Mouse (Mus musculus) ovary, postnatal 36 days (tissue): Measurements from ENCODE around the gene Gcnt2.
"Not testable (repeated sequence)": the region's sequence is repeated elsewhere in the genome, so short reads cannot be mapped to it uniquely, and the experiment has no call there.

Experiments used
- DNase-seq: peaks from one replicate; pipeline ENCODE4 v3.0.0; 2022; ENCODE audit warnings: low spot score, mixed read lengths

Gcnt2 gene

DNA sequence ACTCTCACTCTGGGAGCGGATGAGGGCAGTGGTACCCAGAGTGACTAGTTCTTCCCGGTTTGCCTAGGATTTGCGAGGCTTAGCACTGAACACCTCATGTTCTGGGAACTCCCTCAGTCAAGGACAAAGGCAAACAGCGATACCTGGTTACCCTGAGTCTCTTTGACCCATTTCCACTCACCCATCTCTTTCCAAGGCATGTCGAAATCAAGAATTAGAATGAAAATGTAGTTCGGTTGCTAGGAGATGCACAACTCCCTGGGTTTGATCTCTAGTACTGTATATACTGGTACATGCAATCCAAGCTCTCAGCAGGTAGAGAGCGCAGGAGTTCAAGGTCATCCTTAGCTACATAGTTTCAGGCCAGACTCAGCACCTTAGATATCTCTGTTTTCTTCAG, 47.0 kb downstream of the Gcnt2 start:
- DNase-seq, result no peak

DNA sequence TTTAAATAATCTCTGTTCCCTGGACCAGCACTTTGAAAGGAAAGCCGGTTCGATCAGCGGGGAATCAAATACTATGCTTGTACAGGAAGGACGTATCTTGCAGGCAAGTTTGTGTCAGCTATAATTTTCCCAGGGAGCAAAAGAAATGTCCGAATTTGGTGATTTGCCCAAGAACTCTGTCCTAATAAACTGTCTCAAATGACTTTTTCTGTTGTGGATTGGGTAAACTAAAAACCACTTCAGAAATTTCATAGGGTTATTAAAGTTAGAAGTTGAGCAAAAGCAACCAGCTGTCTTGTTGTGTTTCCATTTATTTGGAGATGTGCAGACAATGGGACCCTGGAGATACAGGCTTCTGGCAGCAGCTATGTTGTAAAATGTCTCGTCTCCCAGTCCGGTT, 47.7 kb downstream of the Gcnt2 start:
- no peak for DNase-seq

DNA sequence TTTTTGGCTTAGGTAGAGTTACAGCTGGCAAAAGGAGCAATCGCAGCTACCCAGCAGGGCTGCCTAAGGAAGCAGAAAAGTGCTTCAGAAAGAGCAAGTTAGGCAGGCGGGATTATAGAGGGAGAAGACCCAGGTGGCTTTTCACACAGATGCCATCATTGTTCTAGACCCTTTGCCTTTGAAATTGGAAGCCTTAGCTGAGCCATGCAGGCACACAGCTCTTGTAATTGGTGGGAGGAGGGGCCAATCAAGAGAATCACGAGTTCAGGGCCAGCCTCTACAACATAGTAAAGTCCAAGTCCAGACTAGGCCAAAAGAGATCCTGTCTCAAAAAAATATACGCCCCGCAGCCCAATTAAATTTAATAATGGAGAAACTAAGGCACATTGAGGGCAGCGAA, 48.5 kb downstream of the Gcnt2 start:
- DNase-seq, result no peak

DNA sequence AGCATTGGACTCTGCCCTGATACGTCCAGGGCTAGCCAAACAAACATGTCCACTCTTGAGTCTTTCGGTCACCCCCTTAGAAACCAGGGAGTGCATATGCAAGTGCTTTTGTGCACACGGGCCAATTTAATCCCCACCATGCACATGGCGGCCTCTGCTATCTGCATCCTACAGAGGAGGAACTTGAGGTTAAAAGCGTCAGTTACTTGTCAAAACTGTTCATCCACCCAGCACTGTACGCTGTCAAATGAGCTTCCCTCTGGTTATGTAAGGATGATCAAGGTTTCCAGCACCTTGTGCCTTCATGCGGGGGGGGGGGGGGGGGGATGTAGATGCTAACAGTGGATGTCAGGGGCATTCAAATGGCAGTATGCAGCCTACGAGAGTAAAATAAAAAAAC, 49.5 kb downstream of the Gcnt2 start:
- no peak for DNase-seq

DNA sequence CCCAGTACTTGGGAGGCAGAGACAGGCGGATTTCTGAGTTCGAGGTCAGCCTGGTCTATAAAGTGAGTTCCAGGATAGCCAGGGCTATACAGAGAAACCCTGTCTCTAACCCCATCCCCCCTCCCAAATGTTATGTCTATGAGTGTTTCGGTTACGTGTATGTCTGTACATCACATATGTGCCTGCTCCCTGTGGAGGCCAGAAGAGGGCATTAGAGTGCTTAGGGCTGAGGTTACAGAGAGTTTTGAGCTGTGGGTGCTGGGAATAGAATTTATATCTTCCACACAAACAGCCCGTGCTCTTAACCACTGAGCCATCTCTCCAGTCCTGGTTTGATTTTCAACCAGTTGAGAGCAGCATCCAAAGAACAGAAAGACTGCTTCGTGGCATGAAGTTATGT, 50.5 kb downstream of the Gcnt2 start:
- no peak for DNase-seq

DNA sequence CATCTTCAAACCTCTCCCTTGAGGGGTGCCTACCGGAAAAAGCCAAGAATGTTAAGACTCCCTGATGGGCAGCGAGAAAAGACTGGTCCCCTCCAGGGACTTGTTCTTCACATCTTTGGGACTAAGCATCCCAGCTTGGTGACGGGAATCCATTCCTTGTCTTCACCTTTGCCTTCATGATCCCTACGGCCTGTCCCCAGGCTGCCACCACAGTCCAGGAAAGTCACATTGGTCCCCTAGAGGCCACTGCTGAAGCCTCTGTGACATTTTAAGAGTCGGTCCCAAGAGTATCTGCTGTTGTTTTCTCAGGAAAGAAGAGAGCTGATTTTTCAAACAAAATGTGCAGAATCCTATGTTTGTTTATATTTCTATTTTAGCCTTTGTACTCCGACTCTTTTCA, 52.4 kb downstream of the Gcnt2 start:
- no peak for DNase-seq

DNA sequence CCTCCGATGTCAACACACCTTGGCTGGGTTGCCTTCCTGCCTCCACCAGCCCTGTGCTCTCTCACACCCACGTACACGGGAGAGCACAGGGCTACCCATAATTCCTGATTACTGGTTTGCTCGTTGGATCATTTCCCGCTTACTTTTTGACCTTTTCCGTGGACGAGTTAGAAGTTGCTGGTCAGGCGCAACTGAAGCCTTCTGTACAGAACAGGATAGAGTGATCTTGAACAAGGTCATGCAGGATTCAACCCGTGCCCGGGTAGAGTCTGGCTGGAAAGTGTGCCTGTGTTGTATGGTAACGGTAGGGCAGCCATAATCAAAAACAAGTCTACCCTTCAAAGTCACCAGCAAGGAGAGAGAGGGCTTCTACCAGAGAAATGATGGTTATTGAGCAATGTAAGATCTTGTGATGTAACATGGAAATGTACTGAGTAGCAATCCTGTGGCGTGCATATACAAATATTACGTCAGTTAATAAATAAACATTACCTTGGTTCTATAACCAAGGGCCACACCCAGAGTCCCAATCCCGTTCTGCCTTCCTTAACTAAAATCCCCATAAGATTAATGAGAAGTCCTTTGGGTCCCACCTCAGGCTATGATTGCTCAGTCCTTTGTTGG, 54.0 kb downstream of the Gcnt2 start:
- DNase-seq, result no peak

DNA sequence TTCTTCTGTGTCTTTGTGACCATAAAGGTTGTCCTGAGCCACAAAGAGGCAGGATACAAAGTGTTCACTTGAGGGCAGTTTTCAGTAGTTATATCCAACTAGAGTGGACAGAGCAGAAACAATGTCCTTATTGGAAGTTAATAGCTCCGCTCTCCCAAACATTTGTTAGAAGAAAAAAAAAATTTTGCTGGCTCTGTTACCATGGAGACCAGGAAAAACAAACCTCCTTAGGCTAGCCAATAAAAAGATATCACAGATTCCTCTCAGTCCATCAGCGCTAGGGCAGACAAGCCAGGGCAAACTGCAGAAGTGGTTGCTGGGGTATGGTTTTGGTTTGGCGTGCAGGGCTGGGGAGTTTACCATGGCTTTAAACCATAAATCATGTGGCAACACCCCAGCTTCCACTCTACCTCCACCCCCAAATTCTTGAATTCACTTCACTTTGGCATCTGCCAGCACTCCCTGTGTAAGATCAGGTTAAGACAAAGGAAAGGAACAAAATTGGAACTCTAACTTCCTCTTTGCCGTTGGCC, 54.6 kb downstream of the Gcnt2 start:
- peak; percentile 8 for DNase-seq

DNA sequence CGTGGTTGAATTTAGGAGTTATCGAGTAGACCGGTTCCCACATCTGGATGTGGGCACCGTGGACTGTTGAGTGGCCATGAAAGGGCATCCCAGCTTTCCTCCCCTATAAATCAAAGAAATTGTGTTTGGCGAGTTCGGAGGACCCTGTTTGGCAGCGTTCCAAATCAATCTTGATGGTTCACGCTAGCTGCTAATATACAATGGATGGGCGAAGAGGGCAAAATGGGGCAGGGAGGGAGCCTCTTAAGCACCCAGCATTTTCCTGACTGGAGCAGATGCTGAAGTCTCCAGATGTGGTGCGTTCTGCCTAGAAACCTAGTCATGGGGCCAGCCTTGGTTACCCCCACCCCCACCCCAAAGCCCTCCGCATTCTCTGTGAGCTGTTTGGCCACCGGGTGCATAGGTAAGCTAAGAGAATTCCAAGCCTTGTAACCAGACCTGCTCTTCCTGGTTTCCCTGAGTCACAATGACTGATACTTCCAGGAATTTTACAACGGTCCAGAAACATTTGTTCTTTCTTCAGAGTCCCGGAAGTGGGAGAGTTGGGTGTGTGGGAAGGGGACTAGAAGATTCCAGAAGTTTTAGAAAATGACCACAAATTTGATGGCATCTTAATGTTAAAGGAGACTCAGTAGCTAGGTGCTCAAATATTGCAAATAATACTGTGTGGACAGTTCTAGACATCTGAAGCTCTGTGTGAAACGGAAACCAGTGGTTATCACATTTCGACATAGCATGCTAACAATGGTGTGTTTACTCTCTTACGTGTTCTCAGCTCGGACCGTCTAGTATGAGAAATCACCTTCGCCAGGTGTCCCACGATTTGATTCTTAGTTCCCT, 57.0 kb downstream of the Gcnt2 start:
- no peak for DNase-seq

DNA sequence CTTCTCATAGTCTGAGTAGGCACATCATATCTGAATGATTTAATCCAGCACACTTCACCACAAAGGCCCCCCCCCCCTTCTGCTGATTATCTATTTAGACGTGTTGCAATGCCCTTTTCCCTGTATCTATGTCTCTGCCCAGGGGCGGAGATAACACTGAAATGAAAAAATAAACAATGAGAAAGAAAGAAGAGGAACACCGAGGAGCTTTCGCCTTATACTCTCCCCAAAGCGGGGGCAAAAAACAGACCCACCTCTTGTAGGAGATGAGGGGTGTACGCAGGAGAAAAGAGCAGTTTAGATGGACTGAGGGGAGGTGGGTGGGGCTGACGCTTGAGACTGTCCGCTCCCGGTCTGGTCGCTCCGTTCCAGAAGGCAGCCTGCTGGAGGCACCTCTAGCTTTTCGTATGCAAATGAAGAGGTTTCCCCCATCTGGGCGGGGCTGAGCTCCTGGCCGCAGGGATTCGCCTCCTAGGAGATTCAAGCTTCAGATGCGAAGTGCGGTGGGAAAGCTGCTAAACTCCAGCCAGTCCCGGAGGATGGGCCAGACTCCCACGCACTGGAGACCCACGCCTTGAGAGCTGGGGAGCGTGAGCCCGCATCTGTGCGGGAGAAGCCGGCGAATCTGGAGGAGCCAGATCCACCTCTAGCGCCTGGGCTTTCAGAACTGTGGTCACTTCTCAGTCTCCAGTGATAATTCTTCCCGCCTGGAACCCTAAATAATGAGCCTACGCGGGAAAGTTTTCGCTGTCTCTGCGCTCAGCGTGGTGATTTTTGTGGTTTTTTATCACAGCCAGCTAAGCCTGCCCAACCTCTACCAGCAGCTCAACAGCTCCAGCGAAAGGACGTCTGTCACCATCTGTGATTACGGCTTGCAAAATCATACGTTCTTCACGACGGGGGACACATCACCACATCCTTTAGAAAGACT, 57.9 kb downstream of the Gcnt2 start:
- peak; percentile 64 for DNase-seq

DNA sequence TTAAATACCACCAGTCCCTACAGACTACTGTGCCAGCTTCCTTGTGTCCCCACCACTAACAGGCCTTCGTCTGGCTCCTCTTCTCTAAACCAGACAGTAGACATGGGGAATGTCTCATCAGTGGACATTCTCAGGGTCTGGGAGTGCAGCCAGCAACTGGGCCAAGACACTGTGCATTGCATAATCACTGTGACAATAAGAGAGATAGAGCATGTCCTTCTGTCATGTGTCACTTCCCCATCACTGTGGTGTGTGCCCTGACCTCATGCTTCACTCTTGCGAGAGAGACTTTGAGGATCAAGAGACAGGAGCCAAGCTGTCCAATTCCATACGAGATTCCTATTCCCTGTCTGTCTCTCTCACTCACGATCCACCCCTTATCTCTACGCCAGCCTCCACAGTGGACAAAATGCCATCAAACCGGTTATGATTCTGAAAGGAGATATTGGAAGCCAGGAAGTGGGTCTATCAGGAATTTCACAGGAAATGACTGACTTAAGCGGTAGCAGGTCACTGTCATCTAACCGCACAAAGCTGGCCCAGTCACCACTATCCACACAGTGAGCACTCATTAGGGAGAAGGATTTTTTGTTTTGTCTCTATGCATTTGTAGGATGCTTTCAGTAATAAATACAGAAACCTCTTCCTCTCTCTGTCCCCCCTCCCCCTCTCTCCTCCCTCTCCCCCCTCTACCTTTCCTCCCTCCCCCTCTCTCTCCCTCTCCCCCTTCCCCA, 61.9 kb downstream of the Gcnt2 start:
- peak; percentile 13 for DNase-seq

DNA sequence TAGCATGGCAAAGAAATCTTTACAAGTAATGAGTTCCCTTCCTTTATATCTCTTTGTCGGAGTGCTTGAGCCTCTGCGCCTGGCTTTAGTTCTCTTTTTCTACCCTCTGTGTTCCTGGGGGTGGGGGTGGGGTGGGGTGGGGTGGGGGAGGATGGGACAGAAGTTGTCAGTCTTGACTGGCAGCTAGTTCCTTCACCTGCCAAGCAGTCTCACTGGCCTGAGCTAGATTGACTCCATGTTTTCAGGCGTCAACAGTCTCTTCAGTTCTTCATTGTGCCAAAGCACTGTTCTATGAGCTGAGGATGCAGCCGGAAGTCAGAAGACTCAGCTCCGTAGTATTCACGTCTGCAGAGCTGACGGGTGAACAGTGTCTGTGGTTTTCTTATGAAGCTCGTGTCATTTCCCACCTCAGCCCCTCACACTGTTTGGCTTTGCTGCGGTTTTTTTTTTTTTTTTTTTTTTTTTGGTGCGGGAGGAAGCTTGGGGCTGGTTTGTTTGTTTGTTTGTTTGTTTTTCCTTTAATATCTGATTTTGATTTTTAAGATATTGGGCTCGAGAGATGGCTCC, 62.8 kb downstream of the Gcnt2 start:
- no peak for DNase-seq

DNA sequence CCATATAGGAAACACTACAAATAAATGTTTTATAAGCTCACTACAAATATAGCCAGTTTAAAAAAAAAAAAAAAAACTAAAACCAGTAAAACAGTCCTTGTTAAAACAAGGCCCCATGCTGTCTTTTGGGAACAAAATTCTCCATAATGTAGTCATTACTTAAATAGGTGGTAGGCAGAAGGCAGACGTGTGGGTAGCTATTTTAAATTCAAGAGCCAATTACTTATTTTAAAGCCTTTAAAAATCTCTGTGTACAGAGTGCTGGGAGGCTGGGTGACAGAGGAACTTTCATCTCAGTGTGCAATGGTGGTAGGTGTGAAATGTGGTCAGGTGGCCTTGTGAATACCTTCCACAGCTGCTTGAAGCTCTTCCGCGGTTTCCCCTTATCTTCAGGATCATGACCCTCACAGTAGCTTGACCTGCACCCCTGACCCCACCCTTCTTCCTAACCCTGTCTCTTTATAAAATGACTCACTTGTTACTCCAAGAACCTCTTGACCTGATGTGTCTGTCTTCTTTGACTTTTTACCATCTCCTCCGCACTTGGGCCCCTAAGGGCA, 64.3 kb downstream of the Gcnt2 start:
- DNase-seq, result no peak

DNA sequence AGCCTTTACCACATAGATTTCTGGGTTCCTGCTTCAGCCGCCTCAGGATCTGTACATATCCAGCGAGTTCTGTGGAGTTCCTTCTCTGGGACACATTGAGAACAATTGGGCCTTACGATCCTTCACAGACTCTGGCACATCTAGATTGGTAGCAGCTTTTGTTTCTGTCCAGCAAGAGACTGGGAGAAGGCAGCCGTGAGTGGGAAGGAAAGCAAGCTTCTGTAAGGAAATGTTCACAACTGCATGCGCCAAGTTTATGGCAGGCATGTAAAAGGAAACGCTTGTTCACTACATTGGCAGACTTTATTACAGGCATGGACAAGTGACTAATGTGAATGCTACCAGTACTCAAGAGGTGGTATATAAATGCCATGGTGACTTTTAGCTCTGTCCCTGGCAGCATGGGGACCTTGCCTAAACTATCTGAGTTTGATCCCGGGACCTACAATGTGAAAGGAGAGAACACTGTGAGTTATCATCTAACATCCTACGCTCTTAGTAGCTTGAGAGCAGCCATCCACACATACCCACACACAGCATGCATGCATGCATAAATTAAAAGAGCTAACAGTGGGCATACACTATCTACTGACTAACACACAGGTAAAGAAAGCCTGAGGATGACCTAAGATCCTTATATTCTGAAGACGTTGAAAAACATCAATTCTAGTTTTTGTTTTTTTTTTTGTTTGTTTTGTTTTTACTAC, 68.8 kb downstream of the Gcnt2 start:
- DNase-seq, result no peak

DNA sequence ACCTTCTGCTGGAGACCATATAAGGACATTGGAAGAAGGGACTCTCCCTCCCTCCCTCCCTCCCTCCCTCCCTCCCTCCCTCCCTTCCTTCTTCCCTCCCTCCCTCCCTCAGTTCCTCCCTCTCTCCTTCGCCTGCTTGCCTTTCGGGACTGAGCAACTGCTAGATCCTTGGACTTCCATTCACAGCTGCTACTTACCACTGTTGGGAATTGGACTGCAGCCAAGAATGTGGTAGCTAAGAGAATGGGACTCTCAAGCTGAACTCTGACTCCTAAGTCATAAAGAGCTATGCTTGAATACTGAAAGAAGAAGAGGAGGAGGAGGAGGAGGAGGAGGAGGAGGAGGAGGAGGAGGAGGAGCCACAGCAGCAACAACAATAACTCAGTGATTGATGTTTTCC, 72.3 kb downstream of the Gcnt2 start:
- DNase-seq, result not testable (repeated sequence)

DNA sequence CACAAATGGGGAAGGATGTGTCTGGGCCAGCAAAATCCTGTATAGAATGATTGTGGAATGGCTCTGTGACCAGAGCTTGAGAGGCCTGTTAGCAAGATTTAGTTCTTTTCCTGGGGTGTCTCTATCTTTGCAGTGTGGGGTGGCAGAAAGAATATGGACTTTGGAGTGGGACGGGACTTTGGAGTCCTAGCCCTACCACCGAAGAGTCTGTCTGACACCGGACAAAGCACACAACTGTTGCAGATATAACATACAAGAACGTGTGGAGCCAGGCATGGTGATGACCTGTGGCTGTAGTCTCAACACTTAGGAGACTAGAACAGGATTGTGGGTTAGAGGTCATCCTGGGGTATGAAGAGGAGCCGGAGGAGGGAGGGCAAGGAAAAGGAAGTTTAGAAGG, 73.0 kb downstream of the Gcnt2 start:
- DNase-seq, result no peak

DNA sequence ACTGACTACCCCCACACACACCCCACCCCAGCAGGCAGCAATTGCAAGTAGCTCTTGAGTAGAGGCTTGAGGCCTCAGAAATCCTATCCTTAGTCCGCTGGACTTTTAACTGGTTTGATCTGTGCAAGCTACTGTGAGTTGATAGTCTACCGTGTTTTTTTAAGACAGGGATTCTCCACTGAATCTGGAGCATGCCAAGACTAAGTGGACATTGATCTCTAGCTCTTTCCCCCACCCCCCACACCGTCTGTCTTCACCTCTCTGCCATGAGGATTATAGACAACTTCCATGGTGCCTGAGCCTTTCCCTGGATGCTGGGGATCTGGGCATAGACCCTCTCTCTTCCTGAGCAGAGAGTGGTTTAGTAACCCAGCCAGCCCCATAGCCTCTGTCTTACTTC, 74.8 kb downstream of the Gcnt2 start:
- no peak for DNase-seq

DNA sequence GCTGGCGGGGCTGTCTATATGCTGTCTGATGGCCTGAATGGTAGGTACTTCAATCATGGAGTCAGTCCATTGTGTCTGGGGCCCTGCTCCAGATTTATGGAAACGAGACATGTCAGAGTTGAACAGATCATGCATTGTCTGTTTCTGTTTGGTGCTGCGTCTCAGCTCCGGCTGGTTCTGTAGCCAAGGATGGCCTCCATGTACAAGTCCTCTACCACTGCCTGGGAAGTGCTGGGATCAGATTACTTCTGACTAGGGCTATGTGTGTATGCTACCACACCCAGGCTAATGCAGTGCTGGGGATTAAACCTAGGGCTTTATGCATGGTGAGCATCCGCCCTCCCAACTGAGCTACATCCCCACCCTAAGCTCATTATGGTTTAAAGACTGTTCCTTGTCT, 78.0 kb downstream of the Gcnt2 start:
- no peak for DNase-seq

DNA sequence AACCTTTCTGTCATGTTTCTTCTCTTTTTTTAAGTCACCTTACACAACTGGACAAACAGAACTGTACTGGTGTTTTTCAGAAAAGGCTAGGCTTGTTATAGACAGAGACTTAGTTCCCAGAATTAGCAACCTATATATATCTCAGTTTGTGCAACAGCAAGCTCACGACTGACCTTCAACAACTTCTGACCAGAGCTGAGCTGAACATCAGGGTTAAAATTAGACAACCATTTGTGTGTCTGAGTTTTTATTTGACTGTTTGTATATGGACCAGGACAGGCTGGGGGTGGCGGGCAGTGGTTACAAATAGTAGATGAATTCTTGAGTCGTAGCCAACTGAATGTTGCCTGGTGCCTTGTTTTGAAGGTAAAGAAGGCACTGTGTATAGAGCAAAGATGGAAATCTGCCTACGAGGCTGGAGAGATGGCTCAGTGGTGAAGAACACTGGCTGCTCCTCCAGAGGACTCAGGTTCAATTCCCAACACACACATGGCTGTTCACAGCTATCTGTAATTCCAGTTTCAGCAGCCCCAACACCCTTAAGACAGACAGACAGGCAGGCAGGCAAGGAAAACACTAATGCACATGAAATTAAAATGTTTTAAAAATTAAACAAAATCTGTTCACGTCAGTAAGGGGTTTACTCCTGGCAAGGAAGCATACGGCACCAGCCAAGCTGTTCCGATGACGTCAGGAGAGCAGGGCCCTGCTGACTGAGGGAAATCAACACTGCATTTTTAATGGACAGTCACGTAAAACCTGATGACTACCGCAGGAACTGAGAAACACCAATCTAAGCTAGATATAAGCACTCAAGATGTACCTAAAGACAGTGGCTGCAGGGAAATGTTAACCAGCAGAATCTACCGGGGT, 79.2 kb downstream of the Gcnt2 start:
- DNase-seq, result no peak
